8 mouse cellular contexts compared by ENCODE assay signal in the genomic region with DNA sequence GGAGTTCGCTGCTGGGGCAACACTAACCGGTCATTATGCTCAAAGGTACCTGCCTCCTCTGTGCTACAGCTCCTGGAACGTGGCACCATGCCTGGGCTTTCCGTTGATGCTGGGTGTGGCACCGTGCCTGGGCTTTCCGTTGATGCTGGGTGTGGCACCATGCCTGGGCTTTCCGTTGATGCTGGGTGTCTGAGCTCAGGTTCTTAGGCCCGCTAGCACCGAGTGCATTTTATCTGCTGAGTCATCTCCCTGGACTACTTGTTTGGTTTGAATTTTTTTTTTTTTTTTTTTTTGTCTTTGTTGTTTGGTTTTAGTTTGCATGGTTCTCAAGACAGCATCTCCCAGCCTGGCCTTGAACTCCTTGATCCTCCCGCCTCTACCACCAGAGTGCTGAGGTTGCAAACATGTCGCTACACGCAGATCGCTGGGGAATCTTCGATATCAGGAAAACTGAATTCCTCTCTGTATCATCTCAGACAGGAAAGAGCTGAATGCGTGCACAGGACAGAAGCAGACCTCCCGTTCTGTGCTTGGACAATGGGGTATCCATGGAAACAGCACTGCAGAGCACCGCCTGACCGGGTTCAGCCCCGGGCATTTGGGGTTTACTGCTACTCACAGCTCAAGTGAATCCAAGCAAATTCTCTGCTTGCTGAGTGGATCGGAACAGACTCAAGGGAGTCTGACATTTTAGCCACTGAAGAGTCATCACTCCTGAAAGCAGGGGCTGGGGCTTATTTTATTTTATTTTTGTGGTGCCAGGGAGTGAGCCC. TPM values are rescaled to one million over a fixed set of nuclear protein-coding genes. Genes with fewer than 3 reads are reported as not detected.
DNase-seq lines count a peak whose midpoint lies in the region; ATAC-seq lines count a peak whose summit lies in the region.

No protein-coding gene starts in this region.

- H3K9ac ChIP-seq in forebrain, embryonic 11.5 days (ENCODE audit: low read length) = peak overlapping the region; percentile 43; the same call in 1 of the 2 replicates

- peak overlapping the region; percentile 27; the same call in 1 of the 2 replicates for H3K4me2 ChIP-seq in forebrain, embryonic 11.5 days (ENCODE audit: low read depth, low read length, severe bottlenecking)

- WGBS in forebrain, embryonic 11.5 days = 41% methylated on average over 20 of the region's 20 CpGs
- 67% methylated on average over 20 of the region's 20 CpGs for WGBS in heart, embryonic 10.5 days

- H3K4me1 ChIP-seq in forebrain, embryonic 11.5 days (replicated peaks; ENCODE audit: control insufficient read depth, insufficient read depth, low read length) = peaks cover 11% of the 10 kb centered on the region
- H3K4me1 ChIP-seq in heart, embryonic 10.5 days = peaks cover 7% of the 10 kb centered on the region

- peak; percentile 78 for ATAC-seq in forebrain, embryonic 11.5 days (replicated peaks; ENCODE audit: low FRiP score)

- H3K27ac ChIP-seq in forebrain, embryonic 11.5 days (ENCODE audit: low read depth, low read length) = peak overlapping the region; percentile 68; the same call in 1 of the 2 replicates
- H3K27ac ChIP-seq in heart, embryonic 10.5 days = no peak overlapping the region

- H3K9me3 ChIP-seq in forebrain, embryonic 11.5 days (ENCODE audit: control insufficient read depth, low read length) = no peaks in the 10 kb centered on the region
- no peaks in the 10 kb centered on the region for H3K9me3 ChIP-seq in heart, embryonic 10.5 days

- DNase-seq in adrenal gland, postnatal 10 days = peak; percentile 22
- no peak for DNase-seq in adrenal gland, adult 8-10 months
- DNase-seq in NIH3T3 (ENCODE audit: low read depth) = peak; percentile 74
- peak; percentile 75 for DNase-seq in forebrain, embryonic 11.5 days (ENCODE audit: low spot score)
- DNase-seq in mesoderm, embryonic 11.5 days (ENCODE audit: low read depth, low spot score) = peak; percentile 75
- no peak for DNase-seq in layer of hippocampus, adult 9-11 months
- DNase-seq in layer of hippocampus, adult 11-12 months (ENCODE audit: low spot score) = no peak
- no peak for DNase-seq in heart, embryonic 10.5 days (ENCODE audit: low spot score)

- H3K4me3 ChIP-seq in forebrain, embryonic 11.5 days (ENCODE audit: low read depth, low read length) = no peak overlapping the region
- H3K4me3 ChIP-seq in heart, embryonic 10.5 days = no peak overlapping the region

- no peaks in the 10 kb centered on the region for H3K27me3 ChIP-seq in forebrain, embryonic 11.5 days (ENCODE audit: control insufficient read depth, insufficient read depth, low read length)
- no peaks in the 10 kb centered on the region; the same call in 1 of the 2 replicates for H3K27me3 ChIP-seq in heart, embryonic 10.5 days (ENCODE audit: insufficient read depth, poor library complexity, severe bottlenecking)

- no peaks in the 10 kb centered on the region for H3K36me3 ChIP-seq in forebrain, embryonic 11.5 days (ENCODE audit: control insufficient read depth, insufficient read depth, low read length)
- H3K36me3 ChIP-seq in heart, embryonic 10.5 days = no peaks in the 10 kb centered on the region

RNA-seq across cellular contexts. Expression of gene Plxdc1, which starts 36.4 kb away (rescaled TPM):
- total RNA-seq in adrenal gland, postnatal 10 days (2021) = 1 to 10 TPM; 3.4 to 7.2 TPM
- total RNA-seq in adrenal gland, adult 8-10 months (2022) = 10 to 100 TPM; 13.5 to 36.2 (median 24.0) TPM
- 0.20 TPM in 1 of 2 replicates, not detected in the other for polyA plus RNA-seq in forebrain, embryonic 11.5 days (2014; fragmentation: Nextera tagmentation; extraction: Ambion mirVana)
- not detected in 2 replicates for polyA plus RNA-seq in heart, embryonic 10.5 days (2016; fragmentation: Nextera tagmentation; extraction: Ambion mirVana)

RNA-seq across cellular contexts. Expression of gene Arl5c, which starts 46.1 kb away (rescaled TPM):
- 1 to 10 TPM; 3.1 to 3.8 TPM for total RNA-seq in adrenal gland, postnatal 10 days (2021)
- total RNA-seq in adrenal gland, adult 8-10 months (2022) = 1 to 10 TPM in 3 of 4 experiments, under 1 TPM in 1; 0.44 to 1.8 (median 1.4) TPM
- polyA plus RNA-seq in forebrain, embryonic 11.5 days (2014; fragmentation: Nextera tagmentation; extraction: Ambion mirVana) = 10.4 and 12.3 TPM in 2 replicates
- polyA plus RNA-seq in heart, embryonic 10.5 days (2016; fragmentation: Nextera tagmentation; extraction: Ambion mirVana) = 9.8 and 15.7 TPM in 2 replicates

Comparison
In these comparisons a context has a peak if more than half of its experiments do, and no peak if none do; other contexts are left out.
1. DNase-seq: peak in adrenal gland, postnatal 10 days (single experiment), NIH3T3 (single experiment), forebrain, embryonic 11.5 days (single experiment) and mesoderm, embryonic 11.5 days (single experiment); none in adrenal gland, adult 8-10 months (single experiment), layer of hippocampus, adult 9-11 months (single experiment), layer of hippocampus, adult 11-12 months (single experiment) and heart, embryonic 10.5 days (single experiment).